In genomic region chr9:111093094-111093493, GRCm38 (mm10) we compare ENCODE assay signal across 8 mouse cellular contexts. TPM values are rescaled to one million over a fixed set of nuclear protein-coding genes. Genes with fewer than 3 reads are reported as not detected.
DNase-seq lines count a peak whose midpoint lies in the region; ATAC-seq and TF ChIP-seq lines count a peak whose summit lies in the region.

No protein-coding gene starts in this region.

- H3K79me2 ChIP-seq in C2C12 (ENCODE audit: control insufficient read depth, insufficient read depth): no peaks in the 10 kb centered on the region

- peak; percentile 64 for TF ChIP-seq CTCF in C2C12 (IDR thresholded peaks at IDR 0.05; ENCODE audit: control insufficient read depth, insufficient read depth, insufficient read length)
- TF ChIP-seq CTCF in bone marrow, adult 2 months (IDR thresholded peaks at IDR 0.05; ENCODE audit: control insufficient read depth, insufficient read depth, low read length): peak; percentile 93
- peak; percentile 69; the same call in 1 of the 2 replicates for TF ChIP-seq CTCF in embryonic fibroblast, embryonic 13.5 days (IDR thresholded peaks at IDR 0.05; ENCODE audit: borderline replicate concordance, insufficient read depth, low read length)

- peaks cover 8% of the 10 kb centered on the region; the same call in 1 of the 2 replicates for H3K4me1 ChIP-seq in bone marrow, adult 2 months (ENCODE audit: control insufficient read depth, insufficient read depth, low read length)
- no peaks in the 10 kb centered on the region for H3K4me1 ChIP-seq in embryonic fibroblast, embryonic 13.5 days (ENCODE audit: control insufficient read depth, insufficient read depth, low read length)

- 26% methylated on average over 5 of the region's 5 CpGs for WGBS in bone marrow, adult 2 months

- H3K79me3 ChIP-seq in C2C12 (ENCODE audit: low read depth): no peaks in the 10 kb centered on the region

- H3K27ac ChIP-seq in bone marrow, adult 2 months (ENCODE audit: control insufficient read depth, insufficient read depth, low read depth, low read length, poor library complexity): no peak overlapping the region
- no peak overlapping the region for H3K27ac ChIP-seq in embryonic fibroblast, embryonic 13.5 days (ENCODE audit: insufficient read depth, low read length)

- no peak overlapping the region for H3K4me3 ChIP-seq in C2C12 (ENCODE audit: insufficient read depth, poor library complexity, severe bottlenecking)
- no peak overlapping the region for H3K4me3 ChIP-seq in bone marrow, adult 2 months (replicated peaks; ENCODE audit: control insufficient read depth, low read depth, low read length)
- no peak overlapping the region for H3K4me3 ChIP-seq in embryonic fibroblast, embryonic 13.5 days (ENCODE audit: insufficient read depth, low read length)

- H3K36me3 ChIP-seq in C2C12 (ENCODE audit: control insufficient read depth, insufficient read depth): no peaks in the 10 kb centered on the region

- DNase-seq in cerebellum, adult 11 months: peak; percentile 37
- peak; percentile 77 to 83 for DNase-seq in kidney, postnatal 36 days
- peak; percentile 80 for DNase-seq in lung, postnatal 25 days (ENCODE audit: low spot score)
- DNase-seq in spleen, postnatal 4 days (ENCODE audit: low spot score in 2 of 2): peak; percentile 43 to 80

- no peak overlapping the region for H3ac ChIP-seq in C2C12 (ENCODE audit: control insufficient read depth, insufficient read length, low read depth)

- TF ChIP-seq POLR2A in bone marrow, adult 2 months (IDR thresholded peaks at IDR 0.05; ENCODE audit: borderline replicate concordance, control insufficient read depth, low read depth, low read length): no peak
- no peak for TF ChIP-seq POLR2A in embryonic fibroblast, embryonic 13.5 days (IDR thresholded peaks at IDR 0.05; ENCODE audit: low read depth, low read length)

- no peak for ATAC-seq in cerebellum, adult (ENCODE audit: insufficient number of reproducible peaks, low FRiP score, low TSS enrichment)

- no peaks in the 10 kb centered on the region for H3K27me3 ChIP-seq in C2C12 (ENCODE audit: control insufficient read depth, insufficient read depth, insufficient read length)

TF ChIP-seq in C2C12, 6 proteins besides CTCF, POLR2A, EP300 and RAD21:
- TF ChIP-seq CEBPB (IDR thresholded peaks at IDR 0.05; ENCODE audit: low read depth) (no peak), USF1 (IDR thresholded peaks at IDR 0.05; ENCODE audit: low read depth) (no peak), MYOG (IDR thresholded peaks at IDR 0.05; ENCODE audit: control insufficient read depth, extremely low read depth, insufficient read length) (no peak), MYOD1 (IDR thresholded peaks at IDR 0.05; ENCODE audit: control insufficient read depth, insufficient read length, low read depth) (no peak), FOSL1 (IDR thresholded peaks at IDR 0.05; ENCODE audit: insufficient read depth, low read length, poor library complexity, severe bottlenecking) (no peak), MAX (IDR thresholded peaks at IDR 0.05) (no peak)
TF ChIP-seq in C2C12: peak in this region for 0.

RNA-seq across cellular contexts. Expression of gene Lrrfip2, which starts 24.3 kb away (rescaled TPM):
- polyA plus RNA-seq in C2C12 (2012; fragmentation: generic; extraction: Trizol): 29.4 TPM
- 48.1 and 88.3 TPM in 2 replicates for polyA plus RNA-seq in bone marrow, adult 2 months (2011; ENCODE audit: insufficient read depth, insufficient read length, low replicate concordance, missing spikeins)
- polyA plus RNA-seq in embryonic fibroblast, embryonic 13.5 days (2011; ENCODE audit: insufficient read length, low read depth, missing spikeins): 39.2 and 41.3 TPM in 2 replicates

RNA-seq across cellular contexts. Expression of gene Ccrl2, which starts 35.8 kb away (rescaled TPM):
- not detected for polyA plus RNA-seq in C2C12 (2012; fragmentation: generic; extraction: Trizol)
- 9.2 and 10.4 TPM in 2 replicates for polyA plus RNA-seq in bone marrow, adult 2 months (2011; ENCODE audit: insufficient read depth, insufficient read length, low replicate concordance, missing spikeins)
- polyA plus RNA-seq in embryonic fibroblast, embryonic 13.5 days (2011; ENCODE audit: insufficient read length, low read depth, missing spikeins): not detected in 2 replicates
